Mouse (Mus musculus) Muller cell, postnatal 12 days (primary cell): ENCODE results near the gene Ctse.
"Not testable (repeated sequence)": the region's sequence is repeated elsewhere in the genome, so short reads cannot be mapped to it uniquely, and the experiment has no call there.

Experiments
- DNase-seq: peaks from one replicate; pipeline ENCODE4 v3.0.0-alpha.2; 2015; ENCODE audit errors: inconsistent ontology term

Ctse gene

GRCm38 (mm10) chr1:131637791-131638540 is at the start of gene Ctse:
Gene Ctse, plus strand, starts transcription at chr1:131638306.
- DNase-seq, result no peak

- DNase-seq, result no peak
Observed at GRCm38 (mm10) chr1:131598905-131599304, 39.2 kb upstream of the Ctse start, which contains the start of gene Avpr1b. Gene Avpr1b, plus strand, starts transcription at chr1:131599239.

DNA sequence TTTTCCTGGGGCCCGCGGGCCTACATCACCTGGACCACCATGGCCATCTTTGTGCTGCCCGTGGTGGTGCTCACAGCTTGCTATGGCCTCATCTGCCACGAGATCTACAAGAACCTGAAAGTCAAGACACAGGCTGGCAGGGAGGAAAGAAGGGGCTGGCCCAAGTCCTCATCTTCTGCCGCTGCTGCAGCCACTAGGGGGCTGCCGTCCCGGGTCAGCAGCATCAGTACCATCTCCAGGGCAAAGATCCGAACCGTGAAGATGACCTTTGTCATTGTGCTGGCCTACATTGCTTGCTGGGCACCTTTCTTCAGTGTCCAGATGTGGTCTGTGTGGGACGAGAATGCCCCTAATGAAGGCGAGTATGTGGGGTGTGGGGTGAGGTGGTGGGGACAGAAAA is 37.8 kb upstream of the Ctse start:
- no peak for DNase-seq

DNA sequence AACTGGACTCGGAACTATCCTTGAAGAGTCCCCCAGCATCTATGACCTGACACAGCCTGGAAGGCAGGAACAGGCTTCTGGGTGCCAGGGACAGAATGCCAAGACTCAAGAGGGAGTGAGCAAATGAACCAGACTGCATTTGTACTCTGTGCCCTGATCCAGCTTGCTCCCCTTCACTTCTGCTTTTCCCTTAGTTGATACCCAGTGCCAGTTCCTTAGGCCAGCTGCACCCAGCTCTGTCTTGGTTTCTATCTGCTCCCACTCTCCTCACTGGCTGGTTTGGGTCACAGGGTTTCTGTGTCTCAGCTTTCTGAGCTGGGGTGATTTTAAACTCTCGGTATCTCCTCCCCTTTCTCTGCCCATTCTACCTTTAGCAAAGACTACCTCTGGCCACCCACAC is 31.4 kb upstream of the Ctse start:
- DNase-seq, result no peak

DNA sequence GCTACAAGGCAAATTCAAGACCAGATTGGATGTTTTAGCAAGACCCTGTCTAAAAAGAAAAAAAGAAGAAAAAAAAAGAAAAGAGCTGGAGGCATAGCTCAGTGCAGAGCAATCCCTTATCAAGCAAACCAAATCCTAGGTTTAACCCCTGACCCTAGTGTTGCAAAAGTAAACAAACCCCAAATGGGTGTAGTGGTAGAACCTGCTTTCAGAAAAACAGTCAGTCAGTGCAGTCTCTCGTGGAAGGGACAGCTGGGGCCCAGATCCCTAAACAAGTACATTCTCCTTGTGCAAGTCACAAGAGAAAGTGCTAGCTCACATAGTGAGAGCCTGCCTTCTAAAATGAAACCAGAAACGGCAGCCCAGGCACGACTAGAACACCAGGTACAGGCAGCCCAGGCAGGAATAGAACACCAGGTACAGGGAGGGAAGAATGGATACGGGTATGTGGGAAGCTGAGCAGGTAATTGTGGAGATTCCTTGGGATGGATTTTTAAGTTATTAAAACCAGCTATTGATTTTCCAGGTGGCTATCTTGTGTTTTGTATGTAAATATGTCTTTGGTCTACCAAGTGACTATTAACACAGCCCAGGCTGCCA is 25.4 kb upstream of the Ctse start:
- DNase-seq, result no peak

DNA sequence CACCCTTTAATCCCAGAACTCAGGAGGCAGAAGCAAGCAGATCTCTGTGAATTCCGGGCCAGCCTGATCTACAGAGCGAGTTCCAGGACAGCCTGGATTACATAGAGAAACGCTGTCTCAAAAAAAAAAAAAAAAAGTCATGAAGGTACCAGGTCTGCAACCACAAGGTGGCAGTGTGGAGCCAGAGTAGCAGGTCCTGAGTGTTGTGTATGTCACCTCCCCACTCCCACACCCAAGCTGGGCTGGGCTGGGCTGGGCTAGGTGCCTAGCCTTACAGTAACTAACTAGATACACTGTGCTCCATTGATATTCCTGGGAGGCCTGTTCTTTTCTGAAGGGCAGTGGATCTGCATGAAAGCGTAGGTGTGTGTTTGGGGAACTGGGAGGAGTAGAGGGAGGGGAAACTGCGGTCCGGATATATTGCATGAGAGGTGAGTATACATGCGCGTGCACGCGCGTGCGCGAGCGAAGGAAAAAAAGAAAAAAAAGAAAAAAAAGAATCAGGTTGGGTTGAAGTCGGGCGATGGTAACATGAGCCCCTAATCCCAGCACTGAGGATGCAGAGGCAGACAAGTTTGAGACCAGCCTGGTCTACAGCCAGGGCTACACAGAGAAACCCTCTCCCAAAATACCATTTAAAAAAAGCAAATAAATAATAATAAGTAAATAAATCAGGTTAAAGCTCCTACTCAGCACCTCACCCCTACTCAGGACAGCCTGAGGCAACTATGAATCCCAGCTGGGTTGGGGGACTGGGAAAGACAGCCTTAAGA is 24.6 kb upstream of the Ctse start:
- DNase-seq, result peak; percentile 52

GRCm38 (mm10) chr1:131614641-131615040 is 23.5 kb upstream of the Ctse start:
- no peak for DNase-seq

DNA sequence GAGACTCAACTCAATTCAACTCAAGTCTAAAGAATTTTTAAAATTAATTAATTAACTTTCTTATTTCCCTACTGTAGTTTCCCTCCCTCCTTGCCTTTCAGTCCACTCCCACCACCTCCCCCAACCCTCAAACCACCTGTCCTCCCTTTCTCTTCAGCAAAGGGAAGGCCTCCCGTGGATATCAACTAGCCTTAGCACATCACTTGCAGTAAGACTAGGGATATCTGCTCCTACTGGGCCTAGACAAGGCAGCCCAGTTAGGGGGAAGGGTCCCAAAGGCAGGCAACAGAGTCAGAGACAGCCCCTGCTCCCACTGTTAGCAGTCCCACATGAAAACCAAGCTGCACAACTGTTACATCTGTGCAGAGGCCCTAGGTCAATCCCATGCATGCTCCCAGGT is 22.0 kb upstream of the Ctse start:
- DNase-seq, result no peak

DNA sequence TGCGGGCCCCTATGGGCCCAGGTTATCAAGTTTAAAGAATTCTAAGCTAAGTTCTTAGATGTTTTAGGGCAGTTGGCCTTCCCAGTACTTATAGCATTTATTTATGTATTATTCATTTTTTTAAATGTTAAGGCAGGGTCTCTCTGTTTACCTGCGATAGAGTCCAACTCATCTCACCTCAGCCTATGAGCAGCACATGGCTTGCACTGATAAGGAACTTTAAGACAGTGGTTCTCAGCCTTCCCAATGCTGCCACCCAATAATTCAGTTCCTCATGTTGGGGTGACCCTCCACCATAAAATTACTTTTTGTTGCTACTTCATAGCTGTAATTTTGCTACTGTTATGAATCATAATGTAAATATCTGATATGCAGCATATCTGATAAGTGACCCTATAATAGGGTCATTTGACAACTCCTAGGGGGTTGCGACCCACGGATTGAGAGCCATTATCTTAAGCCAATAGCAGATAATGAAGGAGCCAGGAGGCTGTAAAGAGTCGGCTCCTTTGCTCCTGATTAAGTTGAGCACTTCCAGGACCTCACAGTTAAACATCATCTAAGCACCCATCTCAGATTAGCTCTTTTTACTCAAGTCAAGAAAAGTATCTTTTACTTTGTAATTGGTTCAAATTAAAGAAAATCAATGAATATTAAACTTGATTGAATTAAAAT is 21.4 kb upstream of the Ctse start:
- DNase-seq, result no peak

DNA sequence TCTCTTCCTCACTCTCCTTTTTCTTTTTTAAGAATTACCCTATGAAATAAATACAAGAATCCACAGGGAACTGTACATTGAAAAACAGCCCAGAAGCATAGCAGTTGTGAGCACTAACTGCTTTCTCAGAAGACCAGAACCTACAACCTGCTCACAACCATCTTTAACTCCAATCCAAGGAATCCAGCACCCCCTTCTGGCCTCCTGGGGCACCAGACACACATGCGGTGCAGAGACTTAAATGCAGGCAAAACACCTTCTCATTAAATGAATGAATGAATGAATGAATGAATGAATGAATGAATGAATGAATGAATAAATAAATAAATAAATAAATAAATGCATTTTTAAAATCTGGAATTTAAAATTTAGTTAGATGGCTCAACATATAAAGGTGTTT is 19.5 kb upstream of the Ctse start:
- no peak for DNase-seq

GRCm38 (mm10) chr1:131619348-131619747 is 18.8 kb upstream of the Ctse start:
- no peak for DNase-seq

- no peak for DNase-seq
Observed at GRCm38 (mm10) chr1:131623644-131624043, 14.5 kb upstream of the Ctse start.

DNA sequence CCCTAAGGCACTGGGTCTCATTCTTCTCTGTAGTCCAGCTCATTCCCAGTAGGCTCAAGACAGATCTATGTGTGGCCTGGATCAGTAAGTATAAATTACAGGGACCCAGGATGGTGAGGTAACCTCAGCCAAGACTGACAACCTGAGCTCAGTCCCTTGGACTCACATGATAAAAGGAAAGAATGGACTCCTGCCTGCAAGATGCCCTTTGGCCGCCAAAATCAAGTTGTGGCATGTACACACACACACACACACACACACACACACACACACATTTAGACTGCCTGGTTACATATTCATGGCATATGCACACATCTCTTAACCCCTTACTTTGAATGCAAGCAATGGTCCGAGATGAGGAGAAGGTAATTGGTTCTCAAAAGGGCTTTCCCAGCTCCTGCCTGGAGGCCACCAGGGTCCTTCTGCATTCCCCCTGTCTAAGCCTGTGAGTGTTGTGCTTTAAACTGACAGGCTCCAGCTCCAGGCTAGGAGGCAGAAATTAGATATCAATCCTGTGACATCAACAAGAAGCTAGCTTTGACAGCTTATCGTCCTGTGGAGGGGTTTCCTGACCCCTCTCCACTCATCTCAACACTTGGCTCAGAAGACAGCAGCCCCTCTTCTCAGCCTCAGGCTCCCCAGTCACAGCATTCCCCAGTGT is 13.8 kb upstream of the Ctse start:
- DNase-seq, result no peak

DNA sequence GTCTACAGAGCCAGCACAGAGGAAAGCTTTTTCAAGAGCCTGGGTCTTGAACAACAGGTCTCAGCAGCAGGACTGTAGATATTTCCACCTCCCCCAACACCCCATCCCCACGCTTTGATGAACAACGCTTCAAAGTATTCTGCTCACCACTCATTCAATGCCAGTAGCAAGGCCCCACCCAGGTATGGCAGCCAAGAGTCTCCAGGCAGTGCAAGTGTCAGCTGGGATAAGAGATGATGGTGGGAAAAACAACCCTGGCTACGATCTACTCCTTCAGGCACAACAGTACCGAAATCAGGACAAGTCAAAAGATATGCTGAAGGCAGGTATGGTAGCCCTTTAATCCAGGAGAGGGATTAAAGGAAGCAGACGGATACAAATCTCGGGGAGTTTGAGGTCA is 11.9 kb upstream of the Ctse start:
- DNase-seq, result no peak

DNA sequence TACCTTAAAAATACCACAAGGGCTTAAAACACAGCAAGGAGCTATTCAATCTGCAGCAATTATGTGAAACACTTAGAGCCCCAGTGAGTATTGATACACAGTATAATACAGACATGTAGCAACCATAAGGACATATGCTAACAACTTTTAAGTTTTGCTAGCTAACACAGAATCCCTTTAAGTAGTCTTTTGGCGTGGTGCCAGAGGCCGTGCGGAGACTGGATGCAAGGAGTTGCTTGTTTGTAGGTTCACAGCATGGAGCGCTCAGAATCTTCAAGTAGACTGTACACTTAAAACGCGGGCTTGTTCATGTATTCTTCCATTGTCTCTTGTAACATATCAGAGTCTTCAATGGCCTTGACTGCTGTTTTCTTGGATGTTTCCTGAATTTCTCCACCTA is 5.9 kb upstream of the Ctse start:
- DNase-seq, result not testable (repeated sequence)

DNA sequence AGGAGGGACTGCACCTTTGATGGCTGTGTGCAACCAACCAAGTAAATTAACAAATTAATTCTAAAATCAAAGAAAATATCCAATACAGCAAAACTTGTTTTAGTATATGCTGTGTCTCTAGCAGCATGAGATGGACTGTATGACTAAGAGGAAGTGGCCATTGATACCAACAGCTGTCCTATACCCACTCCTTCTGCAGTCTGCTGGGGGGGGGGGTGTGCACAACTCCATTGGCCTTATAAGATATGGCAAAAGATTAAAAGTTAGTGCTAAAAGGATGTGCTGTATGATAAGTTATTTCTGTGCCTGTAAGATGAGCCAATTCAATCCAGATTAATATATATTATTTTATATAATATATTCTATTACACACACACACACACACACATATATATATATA is 3.6 kb upstream of the Ctse start:
- DNase-seq, result no peak

DNA sequence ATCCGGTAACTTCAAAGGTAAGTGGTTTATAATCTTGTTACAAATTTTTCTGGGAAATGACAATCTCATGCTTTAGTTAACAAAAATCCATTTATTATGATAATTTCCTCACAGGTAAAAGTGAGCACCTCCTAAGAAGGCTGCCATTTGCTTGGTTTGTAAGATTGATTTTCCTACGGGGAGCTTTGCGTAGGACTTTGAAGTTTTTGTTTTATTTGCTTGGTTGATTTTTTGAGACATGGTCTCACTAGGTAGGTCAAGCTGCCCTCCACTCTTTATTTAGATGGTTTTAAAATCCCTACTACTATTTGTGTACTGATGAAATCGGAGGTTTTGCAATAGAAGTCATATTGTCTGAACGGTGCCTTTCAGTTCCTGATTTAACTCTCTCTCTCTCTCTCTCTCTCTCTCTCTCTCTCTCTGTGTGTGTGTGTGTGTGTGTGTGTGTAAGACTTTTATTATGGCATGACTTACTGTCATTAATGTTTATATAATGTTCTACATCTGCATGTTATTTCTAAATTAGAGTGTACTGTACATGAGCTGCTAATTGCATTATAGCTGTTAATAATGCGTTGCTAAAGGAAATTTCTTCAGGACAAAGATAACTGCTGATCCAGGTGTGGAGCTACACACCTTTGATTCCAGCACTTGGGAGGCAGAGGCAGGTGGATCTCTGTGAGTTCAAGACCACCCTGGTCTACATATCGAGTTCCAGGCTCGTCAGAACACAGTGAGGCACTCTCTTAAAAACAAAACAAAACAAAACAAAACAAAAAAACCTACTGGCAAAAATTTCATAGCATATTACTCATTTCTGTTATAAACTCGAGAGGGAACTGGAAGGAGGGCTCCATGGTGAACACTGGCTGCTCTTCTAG is 675 bp downstream of the Ctse start:
- no peak for DNase-seq

DNA sequence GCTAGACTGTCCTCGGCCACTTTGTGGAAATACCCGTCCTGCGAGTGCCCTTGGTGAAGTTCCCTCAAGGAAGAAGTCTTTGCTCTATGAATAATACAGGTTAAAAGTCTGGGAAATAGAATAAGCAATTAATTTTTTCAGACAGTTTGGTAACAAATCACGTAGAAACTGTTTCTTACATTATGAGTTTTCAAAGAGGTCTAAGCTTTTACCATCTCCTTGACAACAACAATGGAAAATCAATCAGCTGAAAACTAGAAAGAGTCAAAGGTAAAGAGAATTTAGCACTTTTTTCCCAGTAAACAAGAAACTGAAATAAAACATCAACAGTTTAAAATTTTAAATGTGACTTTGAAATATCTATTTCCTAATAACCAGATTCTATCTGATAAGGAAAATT is 2.0 kb downstream of the Ctse start:
- no peak for DNase-seq

- DNase-seq, result no peak
Observed at GRCm38 (mm10) chr1:131641565-131641964, 3.5 kb downstream of the Ctse start.

DNA sequence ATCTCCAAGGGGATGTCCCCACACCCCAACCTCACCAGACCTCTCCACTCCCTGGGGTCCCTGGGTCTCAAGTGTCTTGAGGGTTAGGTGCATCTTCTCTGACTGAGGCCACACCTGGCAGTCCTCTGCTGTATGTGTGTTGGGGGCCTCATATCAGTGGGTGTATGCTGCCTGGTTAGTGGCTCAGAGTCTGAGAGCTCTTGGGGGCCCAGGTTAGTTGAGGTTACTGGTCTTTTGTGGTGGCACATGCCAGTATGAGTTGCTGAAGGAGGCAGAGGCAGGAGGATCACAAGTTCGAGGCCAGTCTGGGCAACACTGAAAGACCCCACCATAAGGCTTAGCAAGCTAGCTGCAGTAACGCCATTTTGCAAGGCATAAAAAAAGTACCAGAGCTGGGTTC is 4.1 kb downstream of the Ctse start:
- no peak for DNase-seq
